Mouse (Mus musculus) heart, postnatal 0 days (tissue): ENCODE data around the gene Cacng8. TPM values are rescaled to one million over a fixed set of nuclear protein-coding genes. Genes with fewer than 3 reads are reported as not detected.

Experiments used
- ATAC-seq: fragments of 200-750 bp; cut with Nextera tagmentation; 2 replicates; pipeline ENCODE4 v1.8.0; 2017; ENCODE audit warnings: low read depth, moderate number of reproducible peaks, moderate library complexity; ENCODE audit not compliant: insufficient read depth
- DNase-seq: peaks from one replicate; pipeline ENCODE4 v3.0.0-alpha.2; 2016; ENCODE audit warnings: low spot score
- H3K27ac ChIP-seq: fragments of 300-500 bp; sonication (generic); 2 replicates; pipeline ENCODE4 v1.5.1; 2014; ENCODE audit warnings: low read depth, mild to moderate bottlenecking
- H3K27me3 ChIP-seq: fragments of 300-500 bp; sonication (generic); 2 replicates; pipeline ENCODE4 v1.6.1; 2014; ENCODE audit warnings: low read length, mixed read lengths; ENCODE audit not compliant: control insufficient read depth, insufficient read depth
- H3K36me3 ChIP-seq: fragments of 300-500 bp; sonication (generic); replicated peaks from 2 replicates; pipeline ENCODE4 v1.6.1; 2014; ENCODE audit warnings: low read length, mixed read lengths; ENCODE audit not compliant: control insufficient read depth, insufficient read depth
- H3K4me1 ChIP-seq: fragments of 300-500 bp; sonication (generic); 2 replicates; pipeline ENCODE4 v1.6.1; 2014; ENCODE audit warnings: antibody characterized with exemption; ENCODE audit not compliant: control insufficient read depth, insufficient read depth
- H3K4me2 ChIP-seq: fragments of 300-500 bp; sonication (generic); 2 replicates; pipeline ENCODE4 v1.6.1; 2014; ENCODE audit warnings: low read depth, mild to moderate bottlenecking, low read length, moderate library complexity
- H3K4me3 ChIP-seq: fragments of 300-500 bp; sonication (generic); 2 replicates; pipeline ENCODE4 v1.5.1; 2014; ENCODE audit warnings: low read depth, low read length
- H3K9ac ChIP-seq: fragments of 300-500 bp; sonication (generic); replicated peaks from 2 replicates; pipeline ENCODE4 v1.6.1; 2014; ENCODE audit warnings: low read depth, low read length, mixed read lengths
- H3K9me3 ChIP-seq: fragments of 300-500 bp; sonication (generic); replicated peaks from 2 replicates; pipeline ENCODE4 v1.6.1; 2016; ENCODE audit warnings: low read length; ENCODE audit not compliant: control insufficient read depth
- CTCF ChIP-seq: IDR thresholded peaks from 2 replicates; pipeline ENCODE4 v1.5.1; 2016; ENCODE audit warnings: antibody characterized with exemption, control low read depth, low read depth
- EP300 ChIP-seq: IDR thresholded peaks from 2 replicates; pipeline ENCODE4 v1.6.1; 2016; ENCODE audit warnings: antibody characterized with exemption, low read depth
- WGBS: fragments of 180-500 bp; shearing (Covaris S2); extraction: QIAGEN DNeasy Blood & Tissue Kit; methylation state at CpG from one replicate; pipeline ENCODE4 v1.1.7; 2014; 5-methylcytosine and 5-hydroxymethylcytosine counted together
- polyA plus RNA-seq: library from polyadenylated mRNA; unstranded; fragments of >200 nt; fragmentation: Nextera tagmentation; extraction: Ambion mirVana; gene quantifications from 2 replicates; pipeline ENCODE4 v1.2.1, GENCODE M21; 2015
- total RNA-seq: library from RNA; depleted of rRNA; stranded (reverse); fragments of >200 nt; gene quantifications from 2 replicates; pipeline ENCODE4 v1.2.3, GENCODE M21; 2014; ENCODE audit warnings: low replicate concordance

Cacng8 gene
- total and polyA plus RNA-seq, 2 experiments from 2014 or later, result not detected

- no peaks in the 10 kb centered on the region for H3K36me3 ChIP-seq
- DNase-seq (no peak), ATAC-seq (no peak)
- TF ChIP-seq CTCF, result no peak
- TF ChIP-seq EP300, result no peak
- no peaks in the 10 kb centered on the region for H3K9me3 ChIP-seq
- H3K27me3 ChIP-seq, result no peaks in the 10 kb centered on the region
- no peak overlapping the region for H3K4me3 ChIP-seq
- H3K4me1 ChIP-seq, result no peaks in the 10 kb centered on the region
- no peak overlapping the region for H3K4me2 ChIP-seq
- 71% methylated on average over 3 of the region's 3 CpGs for WGBS
- H3K9ac ChIP-seq, result no peak overlapping the region
- H3K27ac ChIP-seq, result no peak overlapping the region
Observed at GRCm38 (mm10) chr7:3444678-3445077, 54.2 kb downstream of the Cacng8 start.

- H3K27ac ChIP-seq, result no peak overlapping the region
- no peak for TF ChIP-seq EP300
- no peak overlapping the region for H3K4me3 ChIP-seq
- 68% methylated on average over 3 of the region's 3 CpGs for WGBS
- no peaks in the 10 kb centered on the region for H3K36me3 ChIP-seq
- peaks cover 5% of the 10 kb centered on the region; the same call in 1 of the 2 replicates for H3K27me3 ChIP-seq
- no peak for DNase-seq
- H3K4me2 ChIP-seq, result no peak overlapping the region
- no peak for ATAC-seq
- no peak overlapping the region for H3K9ac ChIP-seq
- H3K9me3 ChIP-seq, result no peaks in the 10 kb centered on the region
- H3K4me1 ChIP-seq, result no peaks in the 10 kb centered on the region
Observed at GRCm38 (mm10) chr7:3446584-3446983, 56.1 kb downstream of the Cacng8 start.

- peaks cover 5% of the 10 kb centered on the region; the same call in 1 of the 2 replicates for H3K27me3 ChIP-seq
- no peaks in the 10 kb centered on the region for H3K9me3 ChIP-seq
- no peak overlapping the region for H3K27ac ChIP-seq
- no peak for TF ChIP-seq CTCF
- no peak for TF ChIP-seq EP300
- WGBS, result 75% methylated on average over 4 of the region's 4 CpGs
- DNase-seq (no peak), ATAC-seq (no peak)
- H3K4me1 ChIP-seq, result no peaks in the 10 kb centered on the region
- no peaks in the 10 kb centered on the region for H3K36me3 ChIP-seq
- no peak overlapping the region for H3K4me2 ChIP-seq
- H3K4me3 ChIP-seq, result no peak overlapping the region
- H3K9ac ChIP-seq, result no peak overlapping the region
Observed at GRCm38 (mm10) chr7:3447026-3447425, 56.5 kb downstream of the Cacng8 start.

GRCm38 (mm10) chr7:3448737-3449454, 58.4 kb downstream of the Cacng8 start:
- no peaks in the 10 kb centered on the region for H3K9me3 ChIP-seq
- ATAC-seq (peak; percentile 36; the same call in 1 of the 2 replicates), DNase-seq (peak; percentile 44)
- no peak overlapping the region for H3K4me3 ChIP-seq
- TF ChIP-seq EP300 (no peak), CTCF (peak; percentile 81)
- peaks cover 5% of the 10 kb centered on the region; the same call in 1 of the 2 replicates for H3K27me3 ChIP-seq
- WGBS, result 17% methylated on average over 15 of the region's 15 CpGs
- no peaks in the 10 kb centered on the region for H3K4me1 ChIP-seq
- no peaks in the 10 kb centered on the region for H3K36me3 ChIP-seq
- peak overlapping the region; percentile 30; the same call in 1 of the 2 replicates for H3K4me2 ChIP-seq
- H3K9ac ChIP-seq, result no peak overlapping the region
- H3K27ac ChIP-seq, result no peak overlapping the region

- H3K4me2 ChIP-seq, result no peak overlapping the region
- no peak for TF ChIP-seq EP300
- TF ChIP-seq CTCF, result no peak
- H3K36me3 ChIP-seq, result no peaks in the 10 kb centered on the region
- DNase-seq (no peak), ATAC-seq (no peak)
- no peak overlapping the region for H3K4me3 ChIP-seq
- no peak overlapping the region for H3K27ac ChIP-seq
- H3K9ac ChIP-seq, result no peak overlapping the region
- peaks cover 5% of the 10 kb centered on the region; the same call in 1 of the 2 replicates for H3K27me3 ChIP-seq
- H3K4me1 ChIP-seq, result no peaks in the 10 kb centered on the region
- 50% methylated on average over 5 of the region's 5 CpGs for WGBS
- no peaks in the 10 kb centered on the region for H3K9me3 ChIP-seq
Observed at GRCm38 (mm10) chr7:3450671-3451070, 60.2 kb downstream of the Cacng8 start.

GRCm38 (mm10) chr7:3451161-3451560, 60.7 kb downstream of the Cacng8 start:
- H3K4me1 ChIP-seq, result no peaks in the 10 kb centered on the region
- ATAC-seq, result no peak
- H3K4me2 ChIP-seq, result no peak overlapping the region
- no peaks in the 10 kb centered on the region for H3K9me3 ChIP-seq
- no peak overlapping the region for H3K4me3 ChIP-seq
- no peaks in the 10 kb centered on the region for H3K36me3 ChIP-seq
- TF ChIP-seq CTCF (no peak), EP300 (no peak)
- H3K27me3 ChIP-seq, result peaks cover 5% of the 10 kb centered on the region; the same call in 1 of the 2 replicates
- no peak overlapping the region for H3K9ac ChIP-seq
- WGBS, result 29% methylated on average over 6 of the region's 6 CpGs
- DNase-seq, result no peak
- H3K27ac ChIP-seq, result no peak overlapping the region
